ENCODE assay signal across 7 mouse cellular contexts in genomic region chr15:102997939-102998355, GRCm38 (mm10). TPM values are rescaled to one million over a fixed set of nuclear protein-coding genes. Genes with fewer than 3 reads are reported as not detected.
A peak's percentile ranks its signal among the peaks of the same experiment; 100 is the strongest.
DNase-seq lines count a peak whose midpoint lies in the region; ATAC-seq and TF ChIP-seq lines count a peak whose summit lies in the region.

Gene Hoxc6, plus strand, starts transcription at chr15:102998257.

- peak within 1 kb of the TSS; percentile 98 for H3K9ac ChIP-seq in MEL (ENCODE audit: control insufficient read depth, low read depth, low read length, poor library complexity, severe bottlenecking)
- no peak within 1 kb of the TSS; the same call in 1 of the 2 replicates for H3K9ac ChIP-seq in forebrain, embryonic 16.5 days (replicated peaks; ENCODE audit: low read depth, low read length)

- peak within 1 kb of the TSS; percentile 57 for H3K4me2 ChIP-seq in forebrain, embryonic 16.5 days (ENCODE audit: low read length)

- H3K4me3 ChIP-seq in E14TG2a.4 (replicated peaks; ENCODE audit: low read length) (peak within 1 kb of the TSS; percentile 63), MEL (ENCODE audit: control insufficient read depth in 1 of 2, insufficient read depth in 1 of 2, low read depth in 2 of 2, low read length in 2 of 2) (peak within 1 kb of the TSS; percentile 68)
- peak within 1 kb of the TSS; percentile 41 for H3K4me3 ChIP-seq in forebrain, embryonic 16.5 days (replicated peaks; ENCODE audit: low read length)
- H3K4me3 ChIP-seq in small intestine, adult 2 months (ENCODE audit: low read depth, low read length), result peak within 1 kb of the TSS; percentile 57

- peaks cover 24% of the 10 kb centered on the region for H3K79me2 ChIP-seq in MEL (ENCODE audit: control insufficient read depth, insufficient read depth, low read length, poor library complexity)

- peak; percentile 85 for DNase-seq in MEL (ENCODE audit: low read depth, low spot score)
- DNase-seq in large intestine, adult 2 months (ENCODE audit: low read depth, low spot score), result no peak
- no peak for DNase-seq in layer of hippocampus, adult 8-10 months (ENCODE audit: low spot score in 2 of 2)
- DNase-seq in right cerebral cortex, postnatal 10 days (ENCODE audit: low spot score in 2 of 2), result no peak

- TF ChIP-seq EP300 in MEL (IDR thresholded peaks at IDR 0.05; ENCODE audit: low read depth in 1 of 2, low read length in 2 of 2), result no peak

- TF ChIP-seq POLR2A in MEL (IDR thresholded peaks at IDR 0.05; ENCODE audit: control insufficient read depth in 1 of 2, insufficient read depth in 1 of 2, low read depth in 1 of 2, low read length in 2 of 2, poor library complexity in 1 of 2), result peak; percentile 19 to 34; a peak in 2 of 4 replicates
- TF ChIP-seq POLR2A in small intestine, adult 2 months (IDR thresholded peaks at IDR 0.05; ENCODE audit: low read depth, low read length), result no peak

- TF ChIP-seq CTCF in E14TG2a.4 (conservative IDR thresholded peaks at IDR 0.05; ENCODE audit: low read length) (no peak), MEL (IDR thresholded peaks at IDR 0.05 in 2 of 3, conservative IDR thresholded peaks at IDR 0.05 in 1 of 3; ENCODE audit: control insufficient read depth in 1 of 3, insufficient read depth in 1 of 3, low read depth in 2 of 3, low read length in 3 of 3, poor library complexity in 1 of 3, severe bottlenecking in 1 of 3) (no peak)
- TF ChIP-seq CTCF in small intestine, adult 2 months (IDR thresholded peaks at IDR 0.05; ENCODE audit: extremely low read depth, insufficient read length, insufficient replicate concordance, low read depth, low read length), result no peak

- H3K9me3 ChIP-seq in E14TG2a.4 (ENCODE audit: low read length), result no peaks in the 10 kb centered on the region
- H3K9me3 ChIP-seq in MEL (replicated peaks; ENCODE audit: insufficient read depth, low read length), result no peaks in the 10 kb centered on the region
- H3K9me3 ChIP-seq in forebrain, embryonic 16.5 days (ENCODE audit: control insufficient read depth, low read length), result no peaks in the 10 kb centered on the region

- H3K4me1 ChIP-seq in E14TG2a.4 (replicated peaks; ENCODE audit: low read depth, low read length) (peaks cover 45% of the 10 kb centered on the region), MEL (ENCODE audit: control insufficient read depth in 1 of 2, insufficient read depth in 2 of 2, low read length in 2 of 2) (peaks cover 11 to 30% of the 10 kb centered on the region in 2 experiments)
- peaks cover 10% of the 10 kb centered on the region for H3K4me1 ChIP-seq in forebrain, embryonic 16.5 days (replicated peaks; ENCODE audit: control insufficient read depth, insufficient read depth, low read length)
- H3K4me1 ChIP-seq in small intestine, adult 2 months (ENCODE audit: control insufficient read depth, insufficient read depth, insufficient read length, low read length), result peaks cover 3% of the 10 kb centered on the region; the same call in 1 of the 2 replicates

- WGBS in forebrain, embryonic 16.5 days, result 1% methylated on average over 19 of the region's 19 CpGs
- WGBS in large intestine, adult 2 months, result 2% methylated on average over 19 of the region's 19 CpGs
- WGBS in small intestine, adult 2 months, result under 1% methylated on average over 19 of the region's 19 CpGs

- TF ChIP-seq RAD21 in MEL (IDR thresholded peaks at IDR 0.05; ENCODE audit: low read depth, low read length), result no peak

- peaks cover 98% of the 10 kb centered on the region for H3K27me3 ChIP-seq in E14TG2a.4 (ENCODE audit: insufficient read depth, low read length)
- H3K27me3 ChIP-seq in MEL (ENCODE audit: control insufficient read depth in 1 of 2, insufficient read depth in 2 of 2, low read length in 2 of 2), result no peaks in the 10 kb centered on the region
- peaks cover 93% of the 10 kb centered on the region for H3K27me3 ChIP-seq in forebrain, embryonic 16.5 days (replicated peaks; ENCODE audit: control insufficient read depth, insufficient read depth, low read length)
- H3K27me3 ChIP-seq in small intestine, adult 2 months (ENCODE audit: control insufficient read depth, insufficient read depth, low read length), result peaks cover 82% of the 10 kb centered on the region

- H3K36me3 ChIP-seq in E14TG2a.4 (ENCODE audit: insufficient read depth, low read length) (no peaks in the 10 kb centered on the region), MEL (ENCODE audit: control insufficient read depth in 1 of 2, insufficient read depth in 2 of 2, low read length in 2 of 2) (peaks cover 0 to 25% of the 10 kb centered on the region in 2 experiments; a peak in 2 of 4 replicates)
- no peaks in the 10 kb centered on the region for H3K36me3 ChIP-seq in forebrain, embryonic 16.5 days (ENCODE audit: control insufficient read depth, insufficient read depth)
- H3K36me3 ChIP-seq in small intestine, adult 2 months (ENCODE audit: control insufficient read depth, insufficient read depth, low read length), result no peaks in the 10 kb centered on the region

- no peak for ATAC-seq in forebrain, embryonic 16.5 days

- peak within 1 kb of the TSS; percentile 99 for H3K27ac ChIP-seq in MEL (ENCODE audit: control insufficient read depth, low read depth, low read length)
- H3K27ac ChIP-seq in forebrain, embryonic 16.5 days (ENCODE audit: low read length), result no peak within 1 kb of the TSS
- peak within 1 kb of the TSS; percentile 71 for H3K27ac ChIP-seq in small intestine, adult 2 months (ENCODE audit: insufficient read depth, low read depth, low read length)

TF ChIP-seq in MEL, 35 proteins besides CTCF, POLR2A, EP300 and RAD21:
- peak; percentile 81 for TF ChIP-seq TBP (IDR thresholded peaks at IDR 0.05; ENCODE audit: low read depth, low read length)
- no peak for TF ChIP-seq ZC3H11A (IDR thresholded peaks at IDR 0.05; ENCODE audit: low read depth, low read length)
- peak; percentile 17; the same call in 1 of the 2 replicates for TF ChIP-seq MYC (IDR thresholded peaks at IDR 0.05; ENCODE audit: low read depth, low read length)
- peak; percentile 75 for TF ChIP-seq USF1 (IDR thresholded peaks at IDR 0.05; ENCODE audit: low read depth, low read length)
- 0 out of 2 replicates have a peak, but pooled peaks have one; percentile 21 for TF ChIP-seq MAZ (IDR thresholded peaks at IDR 0.05; ENCODE audit: low read depth, low read length)
- peak; percentile 88; the same call in 1 of the 2 replicates for TF ChIP-seq UBTF (IDR thresholded peaks at IDR 0.05; ENCODE audit: borderline replicate concordance, insufficient read depth, low read depth, low read length)
- TF ChIP-seq POLR2AphosphoS2 (IDR thresholded peaks at IDR 0.05; ENCODE audit: low read length), result no peak
- peak; percentile 64; the same call in 1 of the 2 replicates for TF ChIP-seq ETS1 (IDR thresholded peaks at IDR 0.05; ENCODE audit: low read depth, low read length)
- peak; percentile 9 for TF ChIP-seq MXI1 (IDR thresholded peaks at IDR 0.05; ENCODE audit: low read depth, low read length)
TF ChIP-seq in MEL: peak in this region for 7.

RNA-seq across cellular contexts. Expression of gene Hoxc6, which starts in this region (rescaled TPM):
- total RNA-seq in MEL (2012; rRNA removed), result 1.7 and 2.3 TPM in 2 replicates
- 1 to 10 TPM in 1 of 2 experiments, not detected in 1; 9.4 TPM for polyA plus RNA-seq in MEL (2012; ENCODE audit: insufficient read depth in 1 of 2, insufficient read length in 2 of 2, low read depth in 1 of 2, low replicate concordance in 2 of 2, missing spikeins in 1 of 2)
- polyA plus RNA-seq in forebrain, embryonic 16.5 days (2015; fragmentation: Nextera tagmentation; extraction: Ambion mirVana), result not detected in 2 replicates
- polyA plus RNA-seq in large intestine, adult 2 months (2012; rRNA removed), result 10.0 and 10.7 TPM in 2 replicates
- 0.05 and 5.0 TPM in 2 replicates for polyA plus RNA-seq in small intestine, adult 2 months (2012; rRNA removed)
- not detected for total RNA-seq in layer of hippocampus, adult 8-10 months (2022)
